Mouse (Mus musculus) layer of hippocampus, adult 2 months (tissue): Measurements from ENCODE around the gene Kif20b. TPM values are rescaled to one million over a fixed set of nuclear protein-coding genes. Genes with fewer than 3 reads are reported as not detected.

ENCODE experiments used
- DNase-seq, 2 experiments: peaks; one replicate each; pipeline ENCODE4 v3.0.0; 2022; ENCODE audit warnings: low spot score in 2 of 2
- H3K27ac ChIP-seq: fragments of 200-600 bp; 2 replicates; pipeline ENCODE4 v1.8.1; 2022
- H3K4me3 ChIP-seq: fragments of 200-600 bp; 2 replicates; pipeline ENCODE4 v1.8.1; 2022; ENCODE audit warnings: mild to moderate bottlenecking
- CTCF ChIP-seq: fragments of 200-600 bp; conservative IDR thresholded peaks from 2 replicates; pipeline ENCODE4 v1.8.1; 2022; ENCODE audit warnings: antibody characterized with exemption, mild to moderate bottlenecking, moderate library complexity
- long read RNA-seq, 2 experiments: library from polyadenylated mRNA; stranded (forward); transcript quantifications; one replicate each; pipeline ENCODE4 v2.0.0; 2021; ENCODE audit warnings: borderline mapping rate in 2 of 2
- total RNA-seq, 2 experiments: library from RNA; stranded (reverse); gene quantifications; 2 replicates each; pipeline ENCODE4 v1.2.3; 2021

Kif20b gene
- 1 to 10 TPM in 1 of 2 experiments, under 1 TPM in 1; 1.00 to 1.5 TPM for total RNA-seq
- long read RNA-seq, experiment 1, result 0 reads
- long read RNA-seq, experiment 2, partial matches to known transcripts, result 0 of 1 reads
- long read RNA-seq, experiment 2, other reads (novel, unspliced or antisense), result 1 of 1 reads

DNA sequence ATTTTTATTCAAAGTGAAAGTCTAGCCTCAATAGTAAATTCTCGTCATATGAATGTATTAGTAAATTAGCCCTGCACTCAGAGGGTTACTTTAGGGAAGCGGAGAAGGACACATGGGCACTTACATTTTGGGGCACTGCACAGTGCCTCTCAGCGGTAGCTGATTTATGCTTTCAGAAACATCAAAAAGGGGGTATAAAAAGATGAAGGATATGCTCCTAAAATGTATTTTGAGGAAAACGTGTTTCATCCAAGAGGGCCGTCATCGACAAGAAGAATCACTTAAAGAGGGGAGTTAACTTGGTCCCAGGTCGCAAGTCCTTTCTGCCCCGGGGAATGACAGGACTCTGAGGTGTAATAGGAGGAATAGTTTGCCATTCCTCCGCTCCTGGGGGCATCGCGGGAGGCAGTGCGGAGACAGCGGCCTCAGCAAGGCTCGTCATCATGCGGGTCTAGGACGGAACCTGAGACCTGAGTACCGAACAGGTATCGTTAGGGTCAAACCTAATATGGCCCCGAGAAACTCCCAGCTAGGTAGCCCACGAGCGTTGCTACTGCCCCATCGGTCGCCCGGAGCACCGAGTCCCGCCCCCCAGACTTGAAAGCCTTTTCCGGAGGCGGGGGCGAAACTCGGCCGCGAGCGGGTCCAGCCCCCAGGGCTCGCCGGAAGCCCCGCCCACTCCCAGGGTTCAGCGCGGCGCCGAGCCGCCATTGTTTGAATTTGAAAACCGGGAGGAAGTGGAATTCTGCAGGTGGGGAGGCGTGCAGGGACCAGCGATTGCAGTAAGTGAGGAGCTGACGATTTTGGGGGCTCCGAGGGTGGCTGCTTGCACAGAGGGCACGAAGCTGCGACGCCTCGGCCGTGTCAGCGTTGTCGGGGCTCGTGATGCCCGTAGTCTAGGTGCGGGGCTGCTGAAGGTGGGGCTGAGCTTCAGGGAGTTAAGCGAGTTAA lies at the start of gene Kif20b:
Gene Kif20b, plus strand, starts transcription at position 710 of the 951 bp plus-strand sequence.
- peak within 1 kb of the TSS; percentile 76 for H3K27ac ChIP-seq
- H3K4me3 ChIP-seq, result peak within 1 kb of the TSS; percentile 89
- peak; percentile 26; the same call in 1 of the 2 replicates for TF ChIP-seq CTCF
- DNase-seq, result peak; percentile 83 to 91

GRCm38 (mm10) chr19:34876676-34877075 lies 45.5 kb upstream of the Kif20b start:
- Histone ChIP-seq H3K27ac (no peak overlapping the region), H3K4me3 (peak overlapping the region; percentile 78)
- DNase-seq, result no peak
- no peak for TF ChIP-seq CTCF

GRCm38 (mm10) chr19:34877898-34878602 lies 44.1 kb upstream of the Kif20b start:
- peak; percentile 87 to 93 for DNase-seq
- H3K4me3 ChIP-seq, result peak overlapping the region; percentile 78
- peak overlapping the region; percentile 96 for H3K27ac ChIP-seq
- peak; percentile 60 for TF ChIP-seq CTCF

DNA sequence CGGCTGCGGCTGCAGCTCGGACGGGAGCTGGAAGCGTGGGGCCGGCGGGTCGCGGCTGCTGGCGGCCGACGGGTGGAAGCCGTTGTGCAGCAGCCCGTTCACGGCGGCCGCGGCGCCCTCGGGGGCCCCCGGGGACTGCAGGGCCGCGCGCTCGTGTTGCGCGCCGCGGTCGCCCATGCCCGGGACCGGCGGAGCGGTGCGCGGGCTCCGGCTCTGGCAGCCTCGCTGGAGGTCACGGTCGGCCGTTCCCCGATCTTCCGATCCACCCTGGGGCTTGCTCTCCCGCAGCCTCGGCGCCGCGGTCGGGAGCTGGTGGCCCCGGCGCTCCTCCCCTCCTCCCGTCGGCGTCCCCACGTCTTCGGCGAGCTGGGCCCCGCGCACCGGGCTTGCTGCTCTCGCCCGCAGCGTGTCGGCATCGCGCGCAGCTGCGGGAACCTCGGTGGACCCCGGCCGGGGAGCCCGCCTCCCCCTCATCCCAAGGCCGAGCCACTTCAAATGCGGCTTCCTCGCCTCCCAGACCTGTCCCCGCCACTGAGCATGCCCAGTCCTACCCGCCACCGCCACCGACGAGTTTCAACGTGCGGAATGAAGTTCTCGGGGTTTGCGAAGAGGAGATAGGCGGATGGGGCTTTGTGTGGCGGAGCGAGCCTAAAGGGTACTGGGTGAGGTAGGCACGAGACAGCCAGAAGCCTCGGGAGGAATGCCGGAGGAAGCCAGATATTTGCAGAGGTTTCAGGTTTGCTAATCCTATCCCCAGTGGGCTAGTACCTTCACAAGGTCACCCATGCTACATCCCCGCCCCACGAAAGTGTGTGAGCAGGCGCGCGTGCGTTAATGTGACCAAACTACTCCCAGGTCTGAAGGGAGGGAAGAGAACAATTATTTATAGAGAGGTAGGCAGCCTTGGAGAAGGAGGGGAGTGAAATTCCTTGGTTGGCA lies 43.3 kb upstream of the Kif20b start, which contains the start of gene Pank1:
Gene Pank1, minus strand, starts transcription at position 853 of the 939 bp plus-strand sequence.
- no peak for TF ChIP-seq CTCF
- Histone ChIP-seq H3K4me3 (peak within 1 kb of the TSS; percentile 78), H3K27ac (peak within 1 kb of the TSS; percentile 96)
- DNase-seq, result peak; percentile 57 to 77

DNA sequence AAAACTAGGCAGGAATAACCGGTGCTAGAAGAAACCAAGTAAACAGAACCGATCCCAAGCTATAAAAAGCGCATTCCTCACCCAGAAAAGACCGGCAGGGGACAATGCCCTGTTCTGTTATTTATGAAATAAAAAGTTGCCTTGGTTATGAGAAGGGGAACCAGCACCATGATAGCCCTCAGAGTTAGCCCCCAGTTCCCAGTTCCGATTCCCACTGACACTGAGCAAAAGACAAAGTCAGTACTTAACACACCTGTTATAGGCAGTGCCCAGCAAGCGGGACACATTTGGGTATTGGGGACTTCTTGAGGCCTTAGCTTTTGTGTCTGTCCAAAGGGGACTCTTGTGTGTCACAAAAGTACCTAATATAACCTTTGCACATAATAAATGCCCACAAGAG lies 42.5 kb upstream of the Kif20b start:
- TF ChIP-seq CTCF, result no peak
- H3K27ac ChIP-seq, result peak overlapping the region; percentile 96
- H3K4me3 ChIP-seq, result peak overlapping the region; percentile 78
- DNase-seq, result no peak

GRCm38 (mm10) chr19:34881160-34881559 lies 41.0 kb upstream of the Kif20b start:
- Histone ChIP-seq H3K4me3 (no peak overlapping the region), H3K27ac (no peak overlapping the region)
- no peak for DNase-seq
- TF ChIP-seq CTCF, result no peak

- no peak for DNase-seq
- TF ChIP-seq CTCF, result no peak
- Histone ChIP-seq H3K4me3 (no peak overlapping the region), H3K27ac (no peak overlapping the region)
Measured at GRCm38 (mm10) chr19:34882443-34882842, 39.7 kb upstream of the Kif20b start.

GRCm38 (mm10) chr19:34883526-34884224 lies 38.5 kb upstream of the Kif20b start:
- no peak for TF ChIP-seq CTCF
- Histone ChIP-seq H3K4me3 (no peak overlapping the region), H3K27ac (no peak overlapping the region)
- DNase-seq, result no peak

- Histone ChIP-seq H3K4me3 (no peak overlapping the region), H3K27ac (no peak overlapping the region)
- TF ChIP-seq CTCF, result no peak
- DNase-seq, result no peak
Measured at GRCm38 (mm10) chr19:34886324-34886723, 35.8 kb upstream of the Kif20b start.

DNA sequence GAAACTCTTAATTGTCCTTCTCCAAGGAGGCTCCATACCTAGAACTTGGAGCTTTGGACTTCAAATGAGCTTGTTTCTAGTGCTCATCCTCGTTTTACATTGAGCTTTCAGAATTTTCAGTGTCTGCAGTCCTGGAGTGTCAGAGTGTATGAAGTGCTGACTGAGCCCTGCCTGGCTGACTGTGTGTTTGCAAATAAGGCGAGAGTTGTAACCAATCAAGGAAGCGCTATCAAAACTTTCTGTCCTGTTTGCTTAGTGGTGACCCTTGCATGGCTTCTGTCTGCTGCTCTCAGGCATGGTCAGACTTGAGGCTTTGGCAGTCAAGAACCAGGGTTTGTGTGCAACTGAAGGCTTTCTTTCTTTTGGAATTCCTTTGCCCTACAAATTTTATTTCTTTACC lies 31.2 kb upstream of the Kif20b start:
- DNase-seq, result no peak
- Histone ChIP-seq H3K4me3 (no peak overlapping the region), H3K27ac (no peak overlapping the region)
- no peak for TF ChIP-seq CTCF

GRCm38 (mm10) chr19:34891590-34891989 lies 30.6 kb upstream of the Kif20b start:
- Histone ChIP-seq H3K4me3 (no peak overlapping the region), H3K27ac (no peak overlapping the region)
- DNase-seq, result no peak
- TF ChIP-seq CTCF, result no peak
